Mouse (Mus musculus) duodenum, adult 2 months (tissue): ENCODE measurements around the gene Vmn2r27. TPM values are rescaled to one million over a fixed set of nuclear protein-coding genes. Genes with fewer than 3 reads are reported as not detected.

Experiments
- polyA plus RNA-seq: library from polyadenylated mRNA; depleted of rRNA; stranded (reverse); fragments of >200 nt; gene quantifications from 2 replicates; pipeline ENCODE4 v1.2.3, GENCODE M21; 2012; ENCODE audit warnings: low replicate concordance; rRNA removed

Gene Vmn2r27
- not detected in 2 replicates for polyA plus RNA-seq

DNA sequence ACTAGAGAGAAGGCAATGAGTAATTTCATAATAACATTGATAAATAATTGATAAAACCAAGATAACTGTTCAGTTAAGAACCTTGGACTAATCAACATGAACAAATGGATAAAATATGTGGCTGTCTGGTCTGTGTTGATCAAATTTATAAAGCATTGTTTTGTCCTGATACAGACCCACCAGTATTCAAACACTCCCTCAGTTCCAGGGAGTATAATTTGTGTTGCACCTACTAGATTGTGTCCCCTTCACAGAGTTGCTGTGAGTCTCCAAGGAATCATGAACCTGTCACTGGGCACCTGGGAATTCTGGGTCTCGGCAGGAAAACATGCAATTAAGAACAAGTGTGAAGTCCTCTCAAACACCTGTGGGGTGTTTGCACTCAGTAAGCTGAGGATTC, at the start of gene Vmn2r27:
TSS of gene Vmn2r27 (minus strand) at position 101 of the 400 bp plus-strand sequence.

Other genes with a start within 250 kb of the Vmn2r27 start
- gene Vmn2r26, start 207.3 kb downstream of the Vmn2r27 start, polyA plus RNA-seq: not detected in 2 replicates
- 0.13 and 0.21 TPM in 2 replicates for gene Cd163, start 72.8 kb upstream of the Vmn2r27 start, polyA plus RNA-seq
- 19.7 and 23.9 TPM in 2 replicates for gene Pex5, start 183.2 kb upstream of the Vmn2r27 start, polyA plus RNA-seq
- gene Clstn3, start 232.9 kb upstream of the Vmn2r27 start, polyA plus RNA-seq: 0.76 and 1.1 TPM in 2 replicates